Mouse (Mus musculus) G1E (cell line): ENCODE measurements around the gene Pttg1.

ENCODE experiments used
- CTCF ChIP-seq: IDR thresholded peaks from 2 replicates; pipeline ENCODE4 v1.5.1; 2012; ENCODE audit warnings: low read depth, low read length, inconsistent platforms, mixed read lengths
- GATA1 ChIP-seq: IDR thresholded peaks from 2 replicates; pipeline ENCODE4 v1.6.1; 2012; ENCODE audit warnings: borderline replicate concordance, low read length, inconsistent platforms, mixed read lengths
- GATA2 ChIP-seq: IDR thresholded peaks from 2 replicates; pipeline ENCODE4 v1.6.1; 2012; ENCODE audit warnings: low read depth, low read length, inconsistent platforms, borderline replicate concordance
- POLR2AphosphoS5 ChIP-seq: IDR thresholded peaks from 2 replicates; pipeline ENCODE4 v1.6.1; 2012; ENCODE audit warnings: low read depth, low read length, inconsistent platforms; ENCODE audit not compliant: insufficient replicate concordance
- TAL1 ChIP-seq: conservative IDR thresholded peaks from 2 replicates; pipeline ENCODE4 v1.6.1; 2012; ENCODE audit warnings: low read depth, low read length, inconsistent platforms, mixed read lengths

GRCm38 (mm10) chr11:43387004-43387880 is 38.8 kb downstream of the Pttg1 start:
- no peak for TF ChIP-seq CTCF
- TF ChIP-seq POLR2AphosphoS5: no peak
- no peak for TF ChIP-seq GATA1
- TF ChIP-seq GATA2: no peak
- no peak for TF ChIP-seq TAL1
